Mouse (Mus musculus): ENCODE results near the gene Shld2. TPM values are rescaled to one million over a fixed set of nuclear protein-coding genes. Genes with fewer than 3 reads are reported as not detected.

Gene Shld2
- polyA plus RNA-seq, 1 experiment from 2014 or later = 10.0 TPM

GRCm38 (mm10) chr14:34233846-34234245, 76.4 kb downstream of the Shld2 start:
- Histone ChIP-seq H3K9me3 (replicated peaks; ENCODE audit: control insufficient read depth, low read length) (no peaks in the 10 kb centered on the region), H3K4me1 (ENCODE audit: control insufficient read depth, insufficient read depth, low read length) (no peaks in the 10 kb centered on the region), H3K4me3 (ENCODE audit: low read depth, low read length) (no peak overlapping the region), H3K27ac (replicated peaks; ENCODE audit: low read depth, low read length) (no peak overlapping the region), H3K27me3 (ENCODE audit: control insufficient read depth, insufficient read depth, low read length) (no peaks in the 10 kb centered on the region), H3K9ac (replicated peaks; ENCODE audit: low read length) (no peak overlapping the region), H3K4me2 (ENCODE audit: low read depth, low read length) (no peak overlapping the region), H3K36me3 (replicated peaks; ENCODE audit: control insufficient read depth, insufficient read depth, low read depth, low read length) (no peaks in the 10 kb centered on the region)
- 59% methylated on average over 4 of the region's 4 CpGs for WGBS
- ATAC-seq (replicated peaks; ENCODE audit: insufficient number of reproducible peaks, low FRiP score, low TSS enrichment, low read depth) = no peak
- no peak for DNase-seq (ENCODE audit: low spot score)

GRCm38 (mm10) chr14:34232866-34233680, 77.2 kb downstream of the Shld2 start:
- DNase-seq (ENCODE audit: low spot score) = no peak
- no peak overlapping the region for H3K4me2 ChIP-seq (ENCODE audit: low read depth, low read length)
- WGBS = 82% methylated on average over 9 of the region's 9 CpGs

GRCm38 (mm10) chr14:34232340-34232739, 78.0 kb downstream of the Shld2 start:
- no peaks in the 10 kb centered on the region for H3K36me3 ChIP-seq (replicated peaks; ENCODE audit: control insufficient read depth, insufficient read depth, low read depth, low read length)
- H3K9me3 ChIP-seq (replicated peaks; ENCODE audit: control insufficient read depth, low read length) = no peaks in the 10 kb centered on the region
- H3K9ac ChIP-seq (replicated peaks; ENCODE audit: low read length) = no peak overlapping the region
- DNase-seq (ENCODE audit: low spot score) (no peak), ATAC-seq (replicated peaks; ENCODE audit: insufficient number of reproducible peaks, low FRiP score, low TSS enrichment, low read depth) (no peak)
- no peaks in the 10 kb centered on the region for H3K4me1 ChIP-seq (ENCODE audit: control insufficient read depth, insufficient read depth, low read length)
- WGBS = 45% methylated on average over 7 of the region's 7 CpGs
- H3K4me3 ChIP-seq (ENCODE audit: low read depth, low read length) = no peak overlapping the region
- no peak overlapping the region for H3K4me2 ChIP-seq (ENCODE audit: low read depth, low read length)
- no peak overlapping the region for H3K27ac ChIP-seq (replicated peaks; ENCODE audit: low read depth, low read length)
- H3K27me3 ChIP-seq (ENCODE audit: control insufficient read depth, insufficient read depth, low read length) = no peaks in the 10 kb centered on the region

More at GRCm38 (mm10) chr14:34232866-34233680, 77.2 kb downstream of the Shld2 start:
- H3K27me3 ChIP-seq (ENCODE audit: control insufficient read depth, insufficient read depth, low read length) = no peaks in the 10 kb centered on the region
- ATAC-seq (replicated peaks; ENCODE audit: insufficient number of reproducible peaks, low FRiP score, low TSS enrichment, low read depth) = no peak
- no peak overlapping the region for H3K4me3 ChIP-seq (ENCODE audit: low read depth, low read length)
- no peaks in the 10 kb centered on the region for H3K9me3 ChIP-seq (replicated peaks; ENCODE audit: control insufficient read depth, low read length)
- H3K27ac ChIP-seq (replicated peaks; ENCODE audit: low read depth, low read length) = no peak overlapping the region
- no peaks in the 10 kb centered on the region for H3K36me3 ChIP-seq (replicated peaks; ENCODE audit: control insufficient read depth, insufficient read depth, low read depth, low read length)
- H3K4me1 ChIP-seq (ENCODE audit: control insufficient read depth, insufficient read depth, low read length) = no peaks in the 10 kb centered on the region
- H3K9ac ChIP-seq (replicated peaks; ENCODE audit: low read length) = no peak overlapping the region

- Histone ChIP-seq H3K27me3 (ENCODE audit: control insufficient read depth, insufficient read depth, low read length) (no peaks in the 10 kb centered on the region), H3K4me1 (ENCODE audit: control insufficient read depth, insufficient read depth, low read length) (no peaks in the 10 kb centered on the region), H3K4me3 (ENCODE audit: low read depth, low read length) (no peak overlapping the region), H3K9ac (replicated peaks; ENCODE audit: low read length) (no peak overlapping the region), H3K9me3 (replicated peaks; ENCODE audit: control insufficient read depth, low read length) (no peaks in the 10 kb centered on the region), H3K4me2 (ENCODE audit: low read depth, low read length) (no peak overlapping the region), H3K36me3 (replicated peaks; ENCODE audit: control insufficient read depth, insufficient read depth, low read depth, low read length) (no peaks in the 10 kb centered on the region), H3K27ac (replicated peaks; ENCODE audit: low read depth, low read length) (no peak overlapping the region)
- DNase-seq (ENCODE audit: low spot score) (no peak), ATAC-seq (replicated peaks; ENCODE audit: insufficient number of reproducible peaks, low FRiP score, low TSS enrichment, low read depth) (no peak)
- 88% methylated on average over 10 of the region's 10 CpGs for WGBS
Observed at GRCm38 (mm10) chr14:34228830-34229506, 81.3 kb downstream of the Shld2 start.

- Histone ChIP-seq H3K36me3 (replicated peaks; ENCODE audit: control insufficient read depth, insufficient read depth, low read depth, low read length) (no peaks in the 10 kb centered on the region), H3K27ac (replicated peaks; ENCODE audit: low read depth, low read length) (no peak overlapping the region), H3K4me1 (ENCODE audit: control insufficient read depth, insufficient read depth, low read length) (no peaks in the 10 kb centered on the region), H3K9me3 (replicated peaks; ENCODE audit: control insufficient read depth, low read length) (no peaks in the 10 kb centered on the region), H3K9ac (replicated peaks; ENCODE audit: low read length) (no peak overlapping the region), H3K4me2 (ENCODE audit: low read depth, low read length) (no peak overlapping the region), H3K4me3 (ENCODE audit: low read depth, low read length) (no peak overlapping the region), H3K27me3 (ENCODE audit: control insufficient read depth, insufficient read depth, low read length) (no peaks in the 10 kb centered on the region)
- DNase-seq (ENCODE audit: low spot score) = no peak
- no peak for ATAC-seq (replicated peaks; ENCODE audit: insufficient number of reproducible peaks, low FRiP score, low TSS enrichment, low read depth)
- 81% methylated on average over 12 of the region's 12 CpGs for WGBS
Observed at GRCm38 (mm10) chr14:34227981-34228380, 82.3 kb downstream of the Shld2 start.

GRCm38 (mm10) chr14:34226566-34226965, 83.7 kb downstream of the Shld2 start:
- Histone ChIP-seq H3K4me1 (ENCODE audit: control insufficient read depth, insufficient read depth, low read length) (no peaks in the 10 kb centered on the region), H3K27me3 (ENCODE audit: control insufficient read depth, insufficient read depth, low read length) (no peaks in the 10 kb centered on the region), H3K9ac (replicated peaks; ENCODE audit: low read length) (no peak overlapping the region), H3K4me2 (ENCODE audit: low read depth, low read length) (no peak overlapping the region), H3K9me3 (replicated peaks; ENCODE audit: control insufficient read depth, low read length) (no peaks in the 10 kb centered on the region), H3K4me3 (ENCODE audit: low read depth, low read length) (no peak overlapping the region), H3K27ac (replicated peaks; ENCODE audit: low read depth, low read length) (no peak overlapping the region), H3K36me3 (replicated peaks; ENCODE audit: control insufficient read depth, insufficient read depth, low read depth, low read length) (no peaks in the 10 kb centered on the region)
- DNase-seq (ENCODE audit: low spot score) = no peak
- no peak for ATAC-seq (replicated peaks; ENCODE audit: insufficient number of reproducible peaks, low FRiP score, low TSS enrichment, low read depth)
- 85% methylated on average over 4 of the region's 4 CpGs for WGBS

GRCm38 (mm10) chr14:34225986-34226385, 84.3 kb downstream of the Shld2 start:
- H3K4me2 ChIP-seq (ENCODE audit: low read depth, low read length) = no peak overlapping the region
- H3K4me1 ChIP-seq (ENCODE audit: control insufficient read depth, insufficient read depth, low read length) = no peaks in the 10 kb centered on the region
- H3K9ac ChIP-seq (replicated peaks; ENCODE audit: low read length) = no peak overlapping the region
- 84% methylated on average over 9 of the region's 9 CpGs for WGBS
- no peak overlapping the region for H3K27ac ChIP-seq (replicated peaks; ENCODE audit: low read depth, low read length)
- no peaks in the 10 kb centered on the region for H3K27me3 ChIP-seq (ENCODE audit: control insufficient read depth, insufficient read depth, low read length)
- H3K4me3 ChIP-seq (ENCODE audit: low read depth, low read length) = no peak overlapping the region
- H3K36me3 ChIP-seq (replicated peaks; ENCODE audit: control insufficient read depth, insufficient read depth, low read depth, low read length) = no peaks in the 10 kb centered on the region
- DNase-seq (ENCODE audit: low spot score) (no peak), ATAC-seq (replicated peaks; ENCODE audit: insufficient number of reproducible peaks, low FRiP score, low TSS enrichment, low read depth) (no peak)
- no peaks in the 10 kb centered on the region for H3K9me3 ChIP-seq (replicated peaks; ENCODE audit: control insufficient read depth, low read length)

GRCm38 (mm10) chr14:34223362-34223898, 86.9 kb downstream of the Shld2 start:
- H3K27ac ChIP-seq (replicated peaks; ENCODE audit: low read depth, low read length) = no peak overlapping the region
- ATAC-seq (replicated peaks; ENCODE audit: insufficient number of reproducible peaks, low FRiP score, low TSS enrichment, low read depth) = no peak
- H3K9me3 ChIP-seq (replicated peaks; ENCODE audit: control insufficient read depth, low read length) = no peaks in the 10 kb centered on the region
- no peaks in the 10 kb centered on the region for H3K36me3 ChIP-seq (replicated peaks; ENCODE audit: control insufficient read depth, insufficient read depth, low read depth, low read length)
- H3K27me3 ChIP-seq (ENCODE audit: control insufficient read depth, insufficient read depth, low read length) = peaks cover 9% of the 10 kb centered on the region
- whole genome bisulfite sequencing = 73% methylated on average over 5 of the region's 5 CpGs
- no peak overlapping the region for H3K4me3 ChIP-seq (ENCODE audit: low read depth, low read length)
- H3K4me1 ChIP-seq (ENCODE audit: control insufficient read depth, insufficient read depth, low read length) = no peaks in the 10 kb centered on the region
- no peak for DNase-seq (ENCODE audit: low spot score)
- no peak overlapping the region for H3K9ac ChIP-seq (replicated peaks; ENCODE audit: low read length)
- H3K4me2 ChIP-seq (ENCODE audit: low read depth, low read length) = no peak overlapping the region
